Mouse (Mus musculus) limb, embryonic 11.5 days (tissue): ENCODE results near the gene Hipk1. TPM values are rescaled to one million over a fixed set of nuclear protein-coding genes. Genes with fewer than 3 reads are reported as not detected.

Experiments
- ATAC-seq: fragments of 200-750 bp; cut with Nextera tagmentation; 2 replicates; pipeline ENCODE4 v1.8.0; 2017; ENCODE audit warnings: low read depth; ENCODE audit not compliant: insufficient number of reproducible peaks, low FRiP score, low TSS enrichment
- DNase-seq: peaks from one replicate; pipeline ENCODE4 v3.0.0-alpha.2; 2015; ENCODE audit warnings: low spot score
- H3K27ac ChIP-seq: fragments of 300-500 bp; sonication (generic); replicated peaks from 2 replicates; pipeline ENCODE4 v1.5.1; 2014; ENCODE audit warnings: low read depth, mild to moderate bottlenecking, low read length
- H3K27me3 ChIP-seq: fragments of 300-500 bp; sonication (generic); 2 replicates; pipeline ENCODE4 v1.6.1; 2014; ENCODE audit warnings: mild to moderate bottlenecking, low read length, mixed read lengths; ENCODE audit not compliant: control insufficient read depth, insufficient read depth
- H3K36me3 ChIP-seq: fragments of 300-500 bp; sonication (generic); 2 replicates; pipeline ENCODE4 v1.6.1; 2014; ENCODE audit warnings: mild to moderate bottlenecking, low read length, moderate library complexity, mixed read lengths; ENCODE audit not compliant: control insufficient read depth, insufficient read depth
- H3K4me1 ChIP-seq: fragments of 300-500 bp; sonication (generic); 2 replicates; pipeline ENCODE4 v1.6.1; 2014; ENCODE audit warnings: low read length, mixed read lengths; ENCODE audit not compliant: control insufficient read depth, insufficient read depth
- H3K4me2 ChIP-seq: fragments of 300-500 bp; sonication (generic); 2 replicates; pipeline ENCODE4 v1.6.1; 2014; ENCODE audit warnings: low read depth, mild to moderate bottlenecking, moderate library complexity; ENCODE audit not compliant: severe bottlenecking
- H3K4me3 ChIP-seq: fragments of 300-500 bp; sonication (generic); 2 replicates; pipeline ENCODE4 v1.5.1; 2014; ENCODE audit warnings: low read depth, low read length
- H3K9ac ChIP-seq: fragments of 300-500 bp; sonication (generic); 2 replicates; pipeline ENCODE4 v1.6.1; 2014; ENCODE audit warnings: mild to moderate bottlenecking, low read length
- H3K9me3 ChIP-seq: fragments of 300-500 bp; sonication (generic); 2 replicates; pipeline ENCODE4 v1.6.1; 2016; ENCODE audit warnings: low read length; ENCODE audit not compliant: control insufficient read depth
- WGBS: fragments of 180-500 bp; shearing (Covaris S2); extraction: QIAGEN DNeasy Blood & Tissue Kit; methylation state at CpG from one replicate; pipeline ENCODE4 v1.1.7; 2014; 5-methylcytosine and 5-hydroxymethylcytosine counted together
- polyA plus RNA-seq: library from polyadenylated mRNA; unstranded; fragments of >200 nt; fragmentation: Nextera tagmentation; extraction: Ambion mirVana; gene quantifications from 2 replicates; pipeline ENCODE4 v1.2.1, GENCODE M21; 2014

Gene Hipk1
- polyA plus RNA-seq, 1 experiment from 2014 or later = 13.4 TPM

DNA sequence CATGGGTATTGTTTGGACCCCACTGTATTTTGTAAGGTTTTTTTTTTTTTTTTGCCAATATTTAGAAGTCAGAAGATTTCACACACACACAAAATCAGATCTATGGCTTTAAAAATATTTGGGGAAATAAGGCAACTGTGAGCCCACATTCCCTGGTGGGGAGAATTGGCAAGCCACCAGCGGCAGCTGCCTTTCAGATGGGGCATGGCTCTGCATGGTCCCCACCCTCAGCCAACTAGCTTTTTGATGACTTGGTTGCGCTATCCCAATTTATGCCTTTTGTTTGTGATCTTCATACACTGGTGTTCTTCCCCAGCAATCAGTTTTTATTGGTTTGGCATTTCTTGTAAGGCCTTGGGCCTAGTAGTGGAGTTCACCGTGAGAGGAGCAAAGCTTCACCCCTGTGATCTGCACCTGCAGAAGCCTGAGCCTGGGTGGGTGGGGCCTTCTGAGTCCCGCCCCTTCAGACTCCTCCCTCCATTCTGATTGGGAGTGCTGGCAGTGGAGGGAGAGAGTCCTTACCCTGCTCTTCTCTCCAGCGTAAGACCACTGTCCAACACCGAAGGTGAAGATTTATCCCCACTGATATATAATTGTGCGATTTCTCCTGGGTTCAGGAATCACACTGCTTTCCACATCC is 77.0 kb downstream of the Hipk1 start:
- Histone ChIP-seq H3K4me1 (peaks cover 7% of the 10 kb centered on the region; the same call in 1 of the 2 replicates), H3K36me3 (no peaks in the 10 kb centered on the region), H3K9me3 (no peaks in the 10 kb centered on the region), H3K9ac (no peak overlapping the region), H3K27me3 (no peaks in the 10 kb centered on the region), H3K4me2 (no peak overlapping the region), H3K4me3 (no peak overlapping the region), H3K27ac (no peak overlapping the region)
- ATAC-seq = no peak
- no peak for DNase-seq
- WGBS = 73% methylated on average over 7 of the region's 7 CpGs

DNA sequence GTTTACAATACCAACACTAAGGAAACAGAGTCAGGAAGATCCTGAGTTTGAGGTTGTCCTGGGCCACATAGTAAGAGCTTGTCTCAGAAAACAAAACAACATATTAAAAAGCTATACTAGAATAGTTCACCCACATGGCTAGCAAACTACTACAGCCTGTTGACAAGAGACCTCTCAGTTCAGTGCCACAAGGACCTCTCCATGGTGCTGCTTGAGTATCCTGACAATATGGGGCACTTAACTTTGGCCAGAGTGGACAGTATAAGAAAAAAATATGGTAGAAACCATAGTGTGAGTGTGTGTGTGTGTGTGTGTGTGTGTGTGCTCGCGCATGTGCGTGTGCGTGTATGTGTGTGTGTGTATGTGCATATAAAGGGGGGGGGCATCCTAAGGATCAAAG is 79.2 kb downstream of the Hipk1 start:
- Histone ChIP-seq H3K4me3 (no peak overlapping the region), H3K27me3 (no peaks in the 10 kb centered on the region), H3K9ac (no peak overlapping the region), H3K27ac (no peak overlapping the region), H3K9me3 (no peaks in the 10 kb centered on the region), H3K4me2 (no peak overlapping the region), H3K36me3 (no peaks in the 10 kb centered on the region), H3K4me1 (peaks cover 7% of the 10 kb centered on the region; the same call in 1 of the 2 replicates)
- DNase-seq (peak; percentile 33), ATAC-seq (no peak)
- 87% methylated on average over 4 of the region's 4 CpGs for WGBS

DNA sequence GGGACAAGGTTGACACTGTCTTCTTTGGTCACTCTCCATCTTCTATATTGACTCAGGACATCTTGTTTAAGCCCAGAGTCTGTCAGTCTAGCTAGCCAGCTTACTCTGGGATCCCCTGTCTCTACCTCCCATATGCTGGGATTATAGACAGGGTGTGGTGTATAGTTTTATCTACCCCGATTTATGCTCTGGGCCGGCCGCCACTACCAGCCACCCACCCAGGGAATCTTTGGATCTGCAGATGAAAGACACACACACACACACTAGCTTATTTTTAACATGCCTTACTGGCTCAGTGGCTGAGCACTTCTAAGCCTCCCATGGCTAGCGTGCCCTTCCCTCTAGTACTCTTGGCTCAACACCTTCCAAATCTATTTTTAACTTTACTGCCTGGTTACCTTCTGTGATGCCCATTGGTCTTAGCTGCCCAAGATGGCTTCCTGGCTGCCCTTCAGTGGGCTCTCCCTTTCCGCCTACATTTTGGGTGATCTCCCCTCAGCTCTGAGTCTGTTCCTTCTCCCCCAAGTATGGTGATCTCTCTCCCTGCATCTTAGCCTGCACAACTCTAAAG is 81.8 kb downstream of the Hipk1 start:
- H3K4me3 ChIP-seq = no peak overlapping the region
- no peak overlapping the region for H3K27ac ChIP-seq
- 90% methylated on average over 5 of the region's 5 CpGs for WGBS
- no peak for DNase-seq
- H3K4me2 ChIP-seq = no peak overlapping the region
- no peak overlapping the region for H3K9ac ChIP-seq
- no peak for ATAC-seq
- H3K4me1 ChIP-seq = no peaks in the 10 kb centered on the region
- H3K27me3 ChIP-seq = no peaks in the 10 kb centered on the region
- no peaks in the 10 kb centered on the region for H3K9me3 ChIP-seq
- no peaks in the 10 kb centered on the region for H3K36me3 ChIP-seq

DNA sequence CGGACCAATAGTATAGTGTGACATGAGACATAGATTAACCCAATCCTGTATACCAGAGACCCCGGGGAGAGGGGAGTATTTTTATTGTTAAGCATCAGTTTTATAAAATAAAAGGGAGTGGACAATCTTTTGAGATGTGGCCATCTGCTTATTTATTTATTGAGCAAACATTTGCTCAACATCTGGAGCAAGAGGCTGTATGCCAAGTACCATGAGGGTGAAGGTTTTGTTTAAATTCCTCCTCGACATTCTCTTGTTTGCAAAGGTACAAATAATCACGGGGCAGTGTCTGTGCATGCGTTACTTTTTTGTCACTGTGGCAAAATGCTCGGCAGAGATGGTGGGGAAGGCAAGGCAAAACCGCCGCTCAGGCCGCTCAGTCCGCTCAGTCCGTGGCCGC is 85.9 kb downstream of the Hipk1 start:
- DNase-seq (no peak), ATAC-seq (no peak)
- 92% methylated on average over 12 of the region's 12 CpGs for WGBS
- Histone ChIP-seq H3K27ac (no peak overlapping the region), H3K4me2 (no peak overlapping the region), H3K9ac (no peak overlapping the region), H3K36me3 (no peaks in the 10 kb centered on the region), H3K27me3 (no peaks in the 10 kb centered on the region), H3K4me1 (no peaks in the 10 kb centered on the region), H3K4me3 (no peak overlapping the region), H3K9me3 (no peaks in the 10 kb centered on the region)

DNA sequence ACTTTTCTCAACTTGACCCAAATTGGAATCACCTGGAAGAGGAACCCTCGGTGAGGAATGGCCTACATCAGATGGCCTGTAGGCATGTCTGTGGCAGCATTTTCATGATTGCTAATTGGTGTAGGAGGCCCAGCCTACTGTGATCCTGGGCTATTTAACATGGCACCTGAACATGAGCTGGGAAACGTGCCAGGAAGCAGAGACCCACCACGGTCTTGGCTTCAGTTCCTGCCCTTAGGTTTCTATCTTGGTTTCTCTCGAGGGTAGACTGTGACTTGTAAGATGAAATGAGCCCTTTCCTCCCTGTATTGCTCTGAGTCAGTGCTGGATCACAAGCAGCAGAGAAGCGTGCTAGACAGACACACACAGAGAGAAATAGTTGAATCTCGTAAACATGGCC is 86.7 kb downstream of the Hipk1 start:
- H3K27me3 ChIP-seq = no peaks in the 10 kb centered on the region
- H3K4me2 ChIP-seq = no peak overlapping the region
- DNase-seq = no peak
- H3K4me3 ChIP-seq = no peak overlapping the region
- H3K9ac ChIP-seq = no peak overlapping the region
- H3K9me3 ChIP-seq = no peaks in the 10 kb centered on the region
- no peak overlapping the region for H3K27ac ChIP-seq
- no peaks in the 10 kb centered on the region for H3K4me1 ChIP-seq
- 73% methylated on average over 6 of the region's 6 CpGs for whole genome bisulfite sequencing
- H3K36me3 ChIP-seq = no peaks in the 10 kb centered on the region
- ATAC-seq = no peak

DNA sequence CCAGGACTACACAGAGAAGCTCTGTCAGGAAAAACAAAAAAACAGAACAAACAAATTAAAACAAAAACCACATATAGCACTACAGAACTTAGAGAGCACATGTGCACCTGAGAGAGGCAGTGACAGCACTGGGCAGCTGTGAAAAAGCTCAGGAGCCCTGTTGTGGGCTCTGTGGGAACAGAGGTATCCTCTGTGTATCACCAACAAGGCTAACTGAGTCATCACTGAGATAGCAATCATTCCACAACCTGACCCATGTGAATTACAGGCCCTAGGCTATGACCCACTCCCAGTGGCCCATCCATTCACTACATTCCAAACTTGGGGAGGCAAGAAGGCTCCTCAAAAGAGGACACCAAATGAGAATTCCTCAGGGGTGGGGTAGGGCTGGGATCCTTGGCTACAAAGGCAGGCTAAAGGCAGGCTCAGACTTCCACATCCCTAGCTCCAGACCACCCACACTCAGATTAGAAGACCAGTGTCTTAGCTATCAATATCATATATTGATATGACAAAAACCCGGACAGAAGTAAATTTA is 94.9 kb downstream of the Hipk1 start:
- no peaks in the 10 kb centered on the region for H3K9me3 ChIP-seq
- H3K36me3 ChIP-seq = no peaks in the 10 kb centered on the region
- H3K4me1 ChIP-seq = no peaks in the 10 kb centered on the region
- H3K9ac ChIP-seq = no peak overlapping the region
- no peak overlapping the region for H3K4me2 ChIP-seq
- DNase-seq (no peak), ATAC-seq (no peak)
- H3K27me3 ChIP-seq = no peaks in the 10 kb centered on the region
- H3K4me3 ChIP-seq = no peak overlapping the region
- WGBS = 86% methylated on average over 1 of the region's 1 CpGs
- no peak overlapping the region for H3K27ac ChIP-seq

DNA sequence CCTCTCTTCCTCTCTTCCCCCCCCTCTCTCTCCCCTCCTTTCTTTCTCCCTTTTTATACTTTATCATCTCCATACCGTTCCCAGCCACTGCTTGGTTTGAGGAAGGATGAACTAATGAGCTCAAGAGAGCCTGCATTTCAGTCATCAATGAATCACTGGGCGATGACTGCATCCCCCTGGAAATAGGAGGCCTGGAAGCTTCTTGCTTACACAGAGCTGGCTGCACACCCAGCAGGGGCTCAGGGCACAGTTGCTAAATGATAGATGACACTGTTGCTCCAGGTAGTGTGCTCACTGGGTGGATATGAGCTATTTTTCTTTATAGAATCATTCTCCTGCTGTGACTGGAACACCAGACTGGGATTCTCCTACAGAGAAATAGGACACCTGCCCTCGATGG is 95.8 kb downstream of the Hipk1 start:
- Histone ChIP-seq H3K27ac (no peak overlapping the region), H3K4me1 (no peaks in the 10 kb centered on the region), H3K4me3 (no peak overlapping the region), H3K9me3 (no peaks in the 10 kb centered on the region), H3K9ac (no peak overlapping the region), H3K4me2 (no peak overlapping the region), H3K36me3 (no peaks in the 10 kb centered on the region), H3K27me3 (no peaks in the 10 kb centered on the region)
- WGBS = 65% methylated on average over 3 of the region's 3 CpGs
- no peak for DNase-seq
- no peak for ATAC-seq

DNA sequence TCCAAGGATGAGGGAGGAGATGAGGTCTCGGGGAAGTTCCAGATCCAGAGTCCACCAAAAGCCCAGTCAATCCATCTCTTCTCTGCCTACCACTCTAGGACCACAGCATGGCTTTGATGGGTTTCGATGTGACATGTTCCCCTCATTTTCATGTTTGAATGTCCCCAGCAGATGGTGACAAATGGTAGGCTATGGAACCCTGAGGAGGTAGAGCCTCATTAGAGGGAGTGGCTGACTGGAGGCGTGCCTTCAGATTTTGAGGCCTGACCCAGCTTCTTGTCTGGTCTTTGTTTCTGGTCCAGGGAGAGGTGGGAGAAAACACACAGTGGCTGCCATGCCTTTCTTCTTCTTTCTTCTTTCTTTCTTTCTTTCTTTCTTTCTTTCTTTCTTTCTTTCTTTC is 100.9 kb downstream of the Hipk1 start:
- Histone ChIP-seq H3K27ac (no peak overlapping the region), H3K9me3 (no peaks in the 10 kb centered on the region), H3K36me3 (no peaks in the 10 kb centered on the region), H3K9ac (no peak overlapping the region), H3K4me2 (no peak overlapping the region), H3K4me3 (no peak overlapping the region), H3K27me3 (no peaks in the 10 kb centered on the region), H3K4me1 (no peaks in the 10 kb centered on the region)
- DNase-seq = no peak
- 82% methylated on average over 3 of the region's 3 CpGs for WGBS
- ATAC-seq = no peak
